In genomic region chr15:79208211-79208610, GRCm38 (mm10) we compare ENCODE assay signal across 26 mouse cellular contexts. TPM values are rescaled to one million over a fixed set of nuclear protein-coding genes. Genes with fewer than 3 reads are reported as not detected.
DNase-seq lines count a peak whose midpoint lies in the region; ATAC-seq and TF ChIP-seq lines count a peak whose summit lies in the region.
"Had no signal": no experiment of that assay in that cellular context is flagged by ENCODE, and none has a peak within 500 bp of the region (broad histone marks: within the 10 kb centered on the region; RNA-seq: fewer than 3 reads in every experiment).

No protein-coding gene starts in this region.

- TF ChIP-seq RAD21 in CH12.LX (IDR thresholded peaks at IDR 0.05; ENCODE audit: low read depth, low read length) = no peak

- TF ChIP-seq CTCF in CH12.LX (conservative IDR thresholded peaks at IDR 0.05 in 1 of 2, IDR thresholded peaks at IDR 0.05 in 1 of 2; ENCODE audit: low read depth in 2 of 2, low read length in 2 of 2) = no peak

- H3K27me3 ChIP-seq in hindbrain, embryonic 10.5 days (ENCODE audit: insufficient read depth, poor library complexity, severe bottlenecking) = 0 out of 2 replicates have a peak, but pooled peaks cover 5% of the 10 kb centered on the region
- H3K27me3 ChIP-seq in hindbrain, embryonic 12.5 days = no peaks in the 10 kb centered on the region
- H3K27me3 ChIP-seq in CH12.LX (replicated peaks) (peaks cover 2% of the 10 kb centered on the region), myocyte (ENCODE audit: control insufficient read depth, insufficient read depth, insufficient read length) (peaks cover 66% of the 10 kb centered on the region)
- H3K27me3 ChIP-seq: midbrain, embryonic 12.5 days; neural tube, embryonic 12.5 days had no signal

- H3K36me3 ChIP-seq in hindbrain, embryonic 10.5 days = no peaks in the 10 kb centered on the region
- H3K36me3 ChIP-seq in hindbrain, embryonic 12.5 days = no peaks in the 10 kb centered on the region
- H3K36me3 ChIP-seq in CH12.LX (replicated peaks in 1 of 2; ENCODE audit: control insufficient read depth in 1 of 2, insufficient read depth in 1 of 2, low read length in 1 of 2) = peaks cover 11 to 30% of the 10 kb centered on the region in 2 experiments
- no peaks in the 10 kb centered on the region for H3K36me3 ChIP-seq in myocyte (ENCODE audit: control insufficient read depth, insufficient read depth)
- H3K36me3 ChIP-seq: liver, embryonic 13.5 days; midbrain, embryonic 12.5 days; neural tube, embryonic 12.5 days had no signal

- DNase-seq in adrenal gland, adult 2 months = peak; percentile 83
- no peak for DNase-seq in adrenal gland, postnatal 4 days (ENCODE audit: low spot score in 2 of 2)
- no peak for DNase-seq in hindbrain, embryonic 10.5 days (ENCODE audit: low spot score)
- DNase-seq in CH12.LX (ENCODE audit: extremely low read depth) (no peak), adipocyte (ENCODE audit: low spot score) (no peak)
- DNase-seq in embryo, embryonic 9.5 days (ENCODE audit: extremely low spot score) = no peak
- DNase-seq: cerebellum, adult 8-10 months; cerebellum, postnatal 36 days; embryo, embryonic 11 days; kidney, adult 18-20 months; kidney, postnatal 4 days; liver, embryonic 13.5 days; lung, adult 2 months; lung, postnatal 14 days; right cerebral cortex, postnatal 25 days had no signal

- H3K4me2 ChIP-seq in hindbrain, embryonic 12.5 days (replicated peaks) = no peak overlapping the region
- H3K4me2 ChIP-seq in CH12.LX (ENCODE audit: insufficient read depth, low read depth, poor library complexity, severe bottlenecking) (no peak overlapping the region), myocyte (ENCODE audit: low read depth) (no peak overlapping the region)
- H3K4me2 ChIP-seq: midbrain, embryonic 12.5 days; neural tube, embryonic 12.5 days had no signal

- no peak overlapping the region for H3K4me3 ChIP-seq in hindbrain, embryonic 10.5 days
- H3K4me3 ChIP-seq in hindbrain, embryonic 12.5 days = no peak overlapping the region
- H3K4me3 ChIP-seq in CH12.LX (replicated peaks in 1 of 3; ENCODE audit: low read depth in 2 of 3, low read length in 2 of 3, poor library complexity in 1 of 3) (no peak overlapping the region), myocyte (no peak overlapping the region)
- H3K4me3 ChIP-seq: left cerebral cortex, adult 2 months; liver, embryonic 13.5 days; midbrain, embryonic 12.5 days; neural tube, embryonic 12.5 days had no signal

- no peak for ATAC-seq in hindbrain, embryonic 12.5 days (ENCODE audit: low FRiP score)
- ATAC-seq: forebrain, embryonic 14.5 days had no signal

- H3K79me2 ChIP-seq in CH12.LX (replicated peaks; ENCODE audit: control insufficient read depth, extremely low read depth, insufficient read depth, poor library complexity, severe bottlenecking) (peaks cover 9% of the 10 kb centered on the region), myocyte (ENCODE audit: control insufficient read depth, insufficient read depth) (no peaks in the 10 kb centered on the region)

- TF ChIP-seq POLR2A in CH12.LX (IDR thresholded peaks at IDR 0.05; ENCODE audit: low read depth, low read length) = no peak
- no peak for TF ChIP-seq POLR2A in myocyte (IDR thresholded peaks at IDR 0.05; ENCODE audit: insufficient read length, low read depth)

- dilution Hi-C loops in CH12.LX (cut with MboI; ENCODE audit: extremely low pct_ligation_motif_present, extremely low pct_unique_long_range_greater_than_20kb, low sequenced_read_pairs) = no loop called here

- H3K4me1 ChIP-seq in hindbrain, embryonic 10.5 days (replicated peaks) = peaks cover 42% of the 10 kb centered on the region
- H3K4me1 ChIP-seq in hindbrain, embryonic 12.5 days = peaks cover 6% of the 10 kb centered on the region; the same call in 1 of the 2 replicates
- H3K4me1 ChIP-seq in CH12.LX (ENCODE audit: control insufficient read depth in 1 of 2, insufficient read depth in 2 of 2) = peaks cover 8 to 40% of the 10 kb centered on the region in 2 experiments
- H3K4me1 ChIP-seq: midbrain, embryonic 12.5 days had no signal

- H3K9me3 ChIP-seq in hindbrain, embryonic 10.5 days = no peaks in the 10 kb centered on the region
- no peaks in the 10 kb centered on the region for H3K9me3 ChIP-seq in hindbrain, embryonic 12.5 days (replicated peaks)
- H3K9me3 ChIP-seq in CH12.LX (replicated peaks; ENCODE audit: low read length) = no peaks in the 10 kb centered on the region
- H3K9me3 ChIP-seq: liver, embryonic 13.5 days; midbrain, embryonic 12.5 days; neural tube, embryonic 12.5 days had no signal

- peak overlapping the region; percentile 40; the same call in 1 of the 2 replicates for H3K27ac ChIP-seq in hindbrain, embryonic 10.5 days
- H3K27ac ChIP-seq in hindbrain, embryonic 12.5 days = no peak overlapping the region
- H3K27ac ChIP-seq in CH12.LX (ENCODE audit: insufficient read depth, low read depth) = no peak overlapping the region
- H3K27ac ChIP-seq: left cerebral cortex, adult 2 months; liver, embryonic 13.5 days; midbrain, embryonic 12.5 days; neural tube, embryonic 12.5 days had no signal

- in situ Hi-C loops in CH12.LX (cut with MboI; ENCODE audit: low pct_ligation_motif_present, low pct_unique_long_range_greater_than_20kb, low sequenced_read_pairs) = no loop called here

- 85% methylated on average over 6 of the region's 6 CpGs for WGBS in hindbrain, embryonic 10.5 days
- 77% methylated on average over 6 of the region's 6 CpGs for WGBS in hindbrain, embryonic 12.5 days

- no peak overlapping the region for H3K9ac ChIP-seq in hindbrain, embryonic 12.5 days
- H3K9ac ChIP-seq in CH12.LX (ENCODE audit: insufficient read depth, low read depth) = no peak overlapping the region
- H3K9ac ChIP-seq: liver, embryonic 13.5 days; midbrain, embryonic 12.5 days; neural tube, embryonic 12.5 days had no signal

- no peak for TF ChIP-seq EP300 in CH12.LX (IDR thresholded peaks at IDR 0.05; ENCODE audit: low read length)

- H3ac ChIP-seq in myocyte (ENCODE audit: control insufficient read depth, insufficient read length) = no peak overlapping the region

TF ChIP-seq in CH12.LX, 34 proteins besides CTCF, POLR2A, EP300 and RAD21:
- TF ChIP-seq MAX (IDR thresholded peaks at IDR 0.05; ENCODE audit: low read length) = no peak
- TF ChIP-seq ZKSCAN1 (IDR thresholded peaks at IDR 0.05; ENCODE audit: borderline replicate concordance, low read depth, low read length) = peak; percentile 34; the same call in 1 of the 2 replicates

TF ChIP-seq in myocyte, 11 proteins besides CTCF, POLR2A, EP300 and RAD21 (continues in another document):
- TF ChIP-seq REST (IDR thresholded peaks at IDR 0.05; ENCODE audit: insufficient read depth, insufficient read length) = no peak
- no peak for TF ChIP-seq SRF (IDR thresholded peaks at IDR 0.05; ENCODE audit: control insufficient read depth, insufficient read length, low read depth)
- TF ChIP-seq USF1 (IDR thresholded peaks at IDR 0.05; ENCODE audit: low read depth) = no peak
- TF ChIP-seq CEBPB (IDR thresholded peaks at IDR 0.05; ENCODE audit: insufficient read depth, poor library complexity, severe bottlenecking) = no peak
- TF ChIP-seq TCF3 (IDR thresholded peaks at IDR 0.05; ENCODE audit: insufficient read length, low read depth) = peak; percentile 12
- TF ChIP-seq MYOD1 (IDR thresholded peaks at IDR 0.05; ENCODE audit: control insufficient read depth in 1 of 3, insufficient read length in 2 of 3, low read depth in 2 of 3) = peak; percentile 12 to 91 (median 55)
- peak; percentile 40 to 92 (median 63) for TF ChIP-seq MYOG (IDR thresholded peaks at IDR 0.05; ENCODE audit: control insufficient read depth in 1 of 3, insufficient read depth in 1 of 3, insufficient read length in 2 of 3, low read depth in 2 of 3)

RNA-seq across cellular contexts. Expression of gene Pick1, which starts 20.8 kb away (rescaled TPM):
- 10 to 100 TPM; 14.6 to 18.5 TPM for total RNA-seq in adrenal gland, adult 2 months (2021)
- 17.4 and 19.7 TPM in 2 replicates for polyA plus RNA-seq in adrenal gland, adult 2 months (2012; rRNA removed)
- total RNA-seq in adrenal gland, postnatal 4 days (2021) = 10 to 100 TPM; 32.1 to 33.2 TPM
- polyA plus RNA-seq in hindbrain, embryonic 10.5 days (2016; fragmentation: Nextera tagmentation; extraction: Ambion mirVana) = 45.0 and 47.8 TPM in 2 replicates
- 67.1 and 72.6 TPM in 2 replicates for polyA plus RNA-seq in hindbrain, embryonic 12.5 days (2016; fragmentation: Nextera tagmentation; extraction: Ambion mirVana)
- total RNA-seq in CH12.LX (2012; rRNA removed) (23.2 and 23.4 TPM in 2 replicates), CH12.LX (2014; rRNA removed) (13.9 and 15.4 TPM in 2 replicates)
- polyA plus RNA-seq in CH12.LX (2012; ENCODE audit: insufficient read length, low read depth) (14.9 and 18.5 TPM in 2 replicates), myocyte (2012; fragmentation: generic; extraction: Trizol) (26.0 TPM)

RNA-seq across cellular contexts. Expression of gene Gm49486, which starts 21.0 kb away (rescaled TPM):
- total RNA-seq in adrenal gland, adult 2 months (2021) = not detected
- polyA plus RNA-seq in adrenal gland, adult 2 months (2012; rRNA removed) = not detected in 2 replicates
- under 1 TPM; 0.17 to 0.70 TPM for total RNA-seq in adrenal gland, postnatal 4 days (2021)
- 0.14 and 0.21 TPM in 2 replicates for polyA plus RNA-seq in hindbrain, embryonic 10.5 days (2016; fragmentation: Nextera tagmentation; extraction: Ambion mirVana)
- polyA plus RNA-seq in hindbrain, embryonic 12.5 days (2016; fragmentation: Nextera tagmentation; extraction: Ambion mirVana) = 1.0 TPM in 2 replicates
- total RNA-seq in CH12.LX (2012; rRNA removed) = 0.21 and 0.29 TPM in 2 replicates
- total RNA-seq in CH12.LX (2014; rRNA removed) = 0.49 and 0.77 TPM in 2 replicates
- 0.59 and 1.3 TPM in 2 replicates for polyA plus RNA-seq in CH12.LX (2012; ENCODE audit: insufficient read length, low read depth)
- polyA plus RNA-seq in myocyte (2012; fragmentation: generic; extraction: Trizol) = 0.05 TPM
- total RNA-seq: monocyte, adult 5-6 weeks had no signal
- polyA plus RNA-seq: inflammation-experienced regulatory T-cells, adult 6 months; liver, embryonic 13.5 days had no signal

RNA-seq across cellular contexts. Expression of gene Sox10, which starts 43.2 kb away (rescaled TPM):
- 1 to 10 TPM in 1 of 2 experiments, under 1 TPM in 1; 0.89 to 2.5 TPM for total RNA-seq in adrenal gland, adult 2 months (2021)
- polyA plus RNA-seq in adrenal gland, adult 2 months (2012; rRNA removed) = 3.9 and 5.5 TPM in 2 replicates
- total RNA-seq in adrenal gland, postnatal 4 days (2021) = 10 to 100 TPM in 1 of 2 experiments, 1 to 10 TPM in 1; 9.5 to 12.3 TPM
- 9.2 and 28.1 TPM in 2 replicates for polyA plus RNA-seq in hindbrain, embryonic 10.5 days (2016; fragmentation: Nextera tagmentation; extraction: Ambion mirVana)
- polyA plus RNA-seq in hindbrain, embryonic 12.5 days (2016; fragmentation: Nextera tagmentation; extraction: Ambion mirVana) = 12.4 and 19.5 TPM in 2 replicates
- total RNA-seq in CH12.LX (2012; rRNA removed) (0.04 and 0.08 TPM in 2 replicates), CH12.LX (2014; rRNA removed) (not detected in 2 replicates)
- polyA plus RNA-seq in CH12.LX (2012; ENCODE audit: insufficient read length, low read depth) (not detected in 2 replicates), myocyte (2012; fragmentation: generic; extraction: Trizol) (not detected)
- total RNA-seq: megakaryocyte progenitor cell, adult 5-6 weeks; monocyte, adult 5-6 weeks had no signal
- polyA plus RNA-seq: CD4-positive, CD25-positive, alpha-beta regulatory T cell, adult 4 months; inflammation-experienced regulatory T-cells, adult 6 months had no signal

RNA-seq across cellular contexts. Expression of gene Slc16a8, which starts 46.4 kb away (rescaled TPM):
- total RNA-seq in adrenal gland, adult 2 months (2021) = not detected
- 0.07 and 0.61 TPM in 2 replicates for polyA plus RNA-seq in adrenal gland, adult 2 months (2012; rRNA removed)
- total RNA-seq in adrenal gland, postnatal 4 days (2021) = under 1 TPM; 0.17 TPM
- polyA plus RNA-seq in hindbrain, embryonic 10.5 days (2016; fragmentation: Nextera tagmentation; extraction: Ambion mirVana) = 0.14 and 0.26 TPM in 2 replicates
- polyA plus RNA-seq in hindbrain, embryonic 12.5 days (2016; fragmentation: Nextera tagmentation; extraction: Ambion mirVana) = 0.36 and 0.66 TPM in 2 replicates
- total RNA-seq in CH12.LX (2012; rRNA removed) (0.08 and 0.29 TPM in 2 replicates), CH12.LX (2014; rRNA removed) (not detected in 2 replicates)
- polyA plus RNA-seq in CH12.LX (2012; ENCODE audit: insufficient read length, low read depth) (0.79 and 0.83 TPM in 2 replicates), myocyte (2012; fragmentation: generic; extraction: Trizol) (0.25 TPM)
- total RNA-seq: megakaryocyte progenitor cell, adult 5-6 weeks; monocyte, adult 5-6 weeks had no signal
- polyA plus RNA-seq: CD4-positive, CD25-positive, alpha-beta regulatory T cell, adult 4 months; frontal cortex, adult 2 months; inflammation-experienced regulatory T-cells, adult 6 months; liver, embryonic 13.5 days had no signal
